Mouse (Mus musculus) limb, embryonic 12.5 days (tissue): ENCODE measurements around the gene Gm3047. TPM values are rescaled to one million over a fixed set of nuclear protein-coding genes. Genes with fewer than 3 reads are reported as not detected.
"Not testable (repeated sequence)": the region's sequence is repeated elsewhere in the genome, so short reads cannot be mapped to it uniquely, and the experiment has no call there.

ENCODE experiments used
- ATAC-seq: fragments of 200-750 bp; cut with Nextera tagmentation; 2 replicates; pipeline ENCODE4 v1.8.0; 2017; ENCODE audit warnings: low read depth, moderate TSS enrichment; ENCODE audit not compliant: insufficient number of reproducible peaks, insufficient read depth, low FRiP score, low TSS enrichment
- H3K27ac ChIP-seq: fragments of 300-500 bp; sonication (generic); 2 replicates; pipeline ENCODE4 v1.5.1; 2016; ENCODE audit warnings: mild to moderate bottlenecking, moderate library complexity
- H3K27me3 ChIP-seq: fragments of 300-500 bp; sonication (generic); 2 replicates; pipeline ENCODE4 v1.6.1; 2016; ENCODE audit warnings: mild to moderate bottlenecking, moderate library complexity
- H3K36me3 ChIP-seq: fragments of 300-500 bp; sonication (generic); 2 replicates; pipeline ENCODE4 v1.6.1; 2016; ENCODE audit warnings: mild to moderate bottlenecking, moderate library complexity
- H3K4me1 ChIP-seq: fragments of 300-500 bp; sonication (generic); replicated peaks from 2 replicates; pipeline ENCODE4 v1.6.1; 2016
- H3K4me2 ChIP-seq: fragments of 300-500 bp; sonication (generic); 2 replicates; pipeline ENCODE4 v1.6.1; 2016; ENCODE audit warnings: mild to moderate bottlenecking, moderate library complexity
- H3K4me3 ChIP-seq: fragments of 300-500 bp; sonication (generic); replicated peaks from 2 replicates; pipeline ENCODE4 v1.5.1; 2016; ENCODE audit warnings: mild to moderate bottlenecking
- H3K9ac ChIP-seq: fragments of 300-500 bp; sonication (generic); replicated peaks from 2 replicates; pipeline ENCODE4 v1.6.1; 2016; ENCODE audit warnings: mild to moderate bottlenecking, moderate library complexity
- H3K9me3 ChIP-seq: fragments of 300-500 bp; sonication (generic); 2 replicates; pipeline ENCODE4 v1.6.1; 2016; ENCODE audit warnings: mild to moderate bottlenecking, moderate library complexity
- WGBS: fragments of 180-500 bp; shearing (Covaris S2); methylation state at CpG from one replicate; pipeline ENCODE4 v1.1.7; 2016; 5-methylcytosine and 5-hydroxymethylcytosine counted together
- polyA plus RNA-seq: library from polyadenylated mRNA; unstranded; fragments of >200 nt; fragmentation: Nextera tagmentation; extraction: Ambion mirVana; gene quantifications from 2 replicates; pipeline ENCODE4 v1.2.1, GENCODE M21; 2016

Gene Gm3047
- not detected in 2 replicates for polyA plus RNA-seq

DNA sequence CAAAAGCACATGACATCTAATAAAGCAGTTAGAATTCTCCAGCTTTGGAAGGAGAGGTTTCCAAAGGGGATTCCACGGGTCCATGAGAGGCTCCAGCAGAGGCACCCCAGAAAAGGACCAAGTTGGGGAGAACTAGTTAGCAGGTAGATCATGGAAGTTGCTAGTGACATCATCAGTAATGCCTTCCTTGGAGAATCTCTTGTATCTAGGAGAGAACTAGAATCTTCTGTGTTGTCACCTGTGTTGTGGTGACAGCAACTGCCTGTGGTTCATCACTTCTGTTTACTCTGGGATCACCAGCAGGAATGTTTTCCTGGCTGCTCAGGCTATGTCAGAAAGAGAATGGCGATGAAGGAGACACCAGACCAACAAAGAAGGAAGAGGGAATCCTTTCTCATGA lies at the start of gene Gm3047:
Gene Gm3047, plus strand, starts transcription at position 301 of the 400 bp plus-strand sequence.
- not testable (repeated sequence) for H3K36me3 ChIP-seq, ATAC-seq
- WGBS: no CpG with 5 or more reads among the region's 2 CpGs

More for the DNA sequence above, at the start of gene Gm3047:
- H3K27ac ChIP-seq, H3K4me3 ChIP-seq, H3K27me3 ChIP-seq, H3K4me2 ChIP-seq, H3K9ac ChIP-seq, H3K9me3 ChIP-seq, H3K4me1 ChIP-seq: not testable (repeated sequence)

Other genes starting within 250 kb of the Gm3047 start
- not detected in 2 replicates for gene Gm3149, start 238.1 kb upstream of the Gm3047 start, polyA plus RNA-seq
- 0.24 and 0.43 TPM in 2 replicates for gene 2610042L04Rik, start 220.6 kb upstream of the Gm3047 start, polyA plus RNA-seq
- gene Gm3159, start 157.9 kb upstream of the Gm3047 start, polyA plus RNA-seq: not detected in 2 replicates
- 0.52 TPM in 1 of 2 replicates, not detected in the other for gene Gm3164, start 140.0 kb upstream of the Gm3047 start, polyA plus RNA-seq
- not detected in 2 replicates for gene Gm3173, start 124.4 kb upstream of the Gm3047 start, polyA plus RNA-seq
- gene Gm3182, start 73.7 kb upstream of the Gm3047 start, polyA plus RNA-seq: not detected in 2 replicates
- not detected in 2 replicates for gene Gm8159, start 76.9 kb downstream of the Gm3047 start, polyA plus RNA-seq
- not detected in 2 replicates for gene Gm3239, start 108.8 kb downstream of the Gm3047 start, polyA plus RNA-seq
- gene Gm7876, start 153.8 kb downstream of the Gm3047 start, polyA plus RNA-seq: not detected in 2 replicates
- gene Gm3252, start 171.4 kb downstream of the Gm3047 start, polyA plus RNA-seq: 0.15 and 0.31 TPM in 2 replicates
- gene Gm9602, start 220.9 kb downstream of the Gm3047 start, polyA plus RNA-seq: not detected in 2 replicates